Mouse (Mus musculus): ENCODE results near the gene Trim80.

GRCm38 (mm10) chr11:115448075-115448474, 7.7 kb downstream of the Trim80 start:
- TF ChIP-seq CTCF (IDR thresholded peaks at IDR 0.05; ENCODE audit: low read depth), result no peak
- TF ChIP-seq EP300 (IDR thresholded peaks at IDR 0.05; ENCODE audit: low read depth), result no peak

Data from heart, postnatal 0 days (tissue).